Mouse (Mus musculus): ENCODE measurements around the gene Rbm10. TPM values are rescaled to one million over a fixed set of nuclear protein-coding genes. Genes with fewer than 3 reads are reported as not detected.

The Rbm10 gene
- polyA plus RNA-seq (2012; rRNA removed) = 83.1 and 91.0 TPM in 2 replicates

DNA sequence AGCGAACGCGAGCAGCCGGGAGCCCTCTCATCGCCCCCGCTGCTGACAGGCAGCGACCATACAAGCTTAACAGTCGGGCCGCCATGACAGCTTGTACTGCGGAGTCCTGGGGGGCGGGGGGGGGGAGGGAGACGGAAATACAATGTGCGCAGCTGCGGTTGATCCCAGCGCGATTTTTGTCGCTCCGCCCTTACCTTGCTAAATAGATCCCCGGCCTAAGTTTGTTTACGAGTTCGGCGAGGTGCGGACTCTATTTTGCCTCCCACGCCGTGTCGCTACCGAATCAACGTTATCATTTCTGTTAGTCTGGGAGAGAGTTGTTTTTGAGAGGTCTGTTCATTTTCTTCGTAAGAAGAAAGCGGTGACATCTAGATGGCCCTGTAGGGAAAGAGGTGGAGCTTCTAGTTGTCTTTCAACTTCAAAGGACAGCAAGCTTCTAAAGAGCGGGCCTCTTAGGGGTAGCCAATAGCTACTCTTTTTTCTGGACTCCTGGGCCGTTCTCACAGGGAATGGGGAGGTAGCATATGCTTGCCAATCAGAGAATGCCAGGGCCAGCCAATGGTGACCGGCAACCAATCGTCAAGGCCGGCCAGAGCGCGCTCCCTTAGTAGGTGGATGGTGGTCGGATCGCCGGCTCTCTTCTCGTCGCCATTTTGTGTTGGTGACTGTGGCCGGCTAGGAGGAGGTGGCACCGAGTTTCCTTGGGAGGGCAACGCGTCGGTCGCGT lies at the start of gene Rbm10, which contains the start of gene Ndufb11:
TSS of gene Rbm10 (plus strand) at position 328 of the 727 bp plus-strand sequence.
TSS of gene Ndufb11 (minus strand) at position 444 of the 727 bp plus-strand sequence.
- DNase-seq (ENCODE audit: low read depth) = peak; percentile 94
- TF ChIP-seq POLR2A (IDR thresholded peaks at IDR 0.05; ENCODE audit: borderline replicate concordance, extremely low read depth, insufficient read depth, insufficient read length, poor library complexity, severe bottlenecking) (no peak), CTCF (IDR thresholded peaks at IDR 0.05; ENCODE audit: borderline replicate concordance, extremely low read depth, insufficient read depth, insufficient read length) (no peak)

DNA sequence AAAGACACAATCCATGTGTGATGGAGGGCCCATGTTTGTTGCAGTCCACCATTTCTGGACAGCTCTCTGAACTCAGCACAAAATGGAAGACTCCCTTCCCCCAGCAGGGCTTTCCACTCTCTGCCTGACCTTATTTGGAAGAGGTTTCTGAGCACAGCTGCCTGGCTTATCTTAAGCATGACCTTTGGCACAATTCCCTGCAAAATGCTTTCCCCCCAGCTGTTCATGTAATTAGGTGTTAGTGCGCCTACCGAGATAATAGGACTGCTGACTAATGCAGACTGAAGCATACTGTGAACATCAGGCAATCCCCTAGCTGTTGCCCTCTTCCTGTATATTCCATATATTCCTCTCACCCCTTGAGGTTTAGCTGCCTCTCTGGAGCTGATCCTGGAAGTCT lies 46.3 kb upstream of the Rbm10 start:
- TF ChIP-seq CTCF (IDR thresholded peaks at IDR 0.05; ENCODE audit: borderline replicate concordance, extremely low read depth, insufficient read depth, insufficient read length) (no peak), POLR2A (IDR thresholded peaks at IDR 0.05; ENCODE audit: borderline replicate concordance, extremely low read depth, insufficient read depth, insufficient read length, poor library complexity, severe bottlenecking) (no peak)
- peak; percentile 44 for DNase-seq (ENCODE audit: low read depth)

DNA sequence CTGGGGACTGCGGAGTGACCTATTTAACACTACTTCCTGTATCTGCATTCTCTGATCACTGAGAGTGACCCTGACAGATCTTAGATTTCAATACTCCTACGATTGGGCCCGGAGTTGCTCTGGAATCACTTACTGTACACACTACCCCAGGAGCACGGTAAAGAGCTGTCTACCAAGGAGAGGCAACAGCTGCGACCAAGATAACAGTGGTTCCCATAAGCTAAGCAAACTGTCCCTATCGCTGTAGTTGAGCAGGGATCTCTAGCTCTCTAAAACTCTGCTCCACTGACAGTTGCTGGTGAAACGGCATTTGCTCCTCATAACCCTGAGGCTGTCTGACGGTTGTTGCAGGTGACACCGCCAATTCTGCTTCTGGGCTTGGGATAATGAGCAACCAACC lies 44.6 kb upstream of the Rbm10 start:
- TF ChIP-seq CTCF (IDR thresholded peaks at IDR 0.05; ENCODE audit: borderline replicate concordance, extremely low read depth, insufficient read depth, insufficient read length) = no peak
- no peak for TF ChIP-seq POLR2A (IDR thresholded peaks at IDR 0.05; ENCODE audit: borderline replicate concordance, extremely low read depth, insufficient read depth, insufficient read length, poor library complexity, severe bottlenecking)
- DNase-seq (ENCODE audit: low read depth) = no peak

DNA sequence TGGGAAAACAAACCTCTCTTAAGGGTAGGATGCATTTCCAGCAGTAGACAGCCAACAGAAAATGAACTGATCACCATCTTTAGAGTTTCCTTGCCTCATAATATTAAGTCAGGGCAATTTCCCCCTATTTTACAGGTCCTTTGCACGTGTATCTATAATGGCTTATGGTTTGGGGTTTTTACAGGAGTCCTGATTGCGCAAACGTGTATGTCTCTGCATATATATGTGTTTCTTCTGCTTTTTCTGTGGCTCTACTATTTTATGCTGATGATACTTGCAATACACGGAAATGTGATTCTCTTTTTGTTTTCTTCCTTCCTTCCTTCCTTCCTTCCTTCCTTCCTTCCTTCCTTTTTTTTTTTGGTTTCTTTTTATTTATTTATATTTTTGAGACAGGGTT lies 43.4 kb upstream of the Rbm10 start:
- DNase-seq (ENCODE audit: low read depth) = no peak
- TF ChIP-seq CTCF (IDR thresholded peaks at IDR 0.05; ENCODE audit: borderline replicate concordance, extremely low read depth, insufficient read depth, insufficient read length) (no peak), POLR2A (IDR thresholded peaks at IDR 0.05; ENCODE audit: borderline replicate concordance, extremely low read depth, insufficient read depth, insufficient read length, poor library complexity, severe bottlenecking) (no peak)

DNA sequence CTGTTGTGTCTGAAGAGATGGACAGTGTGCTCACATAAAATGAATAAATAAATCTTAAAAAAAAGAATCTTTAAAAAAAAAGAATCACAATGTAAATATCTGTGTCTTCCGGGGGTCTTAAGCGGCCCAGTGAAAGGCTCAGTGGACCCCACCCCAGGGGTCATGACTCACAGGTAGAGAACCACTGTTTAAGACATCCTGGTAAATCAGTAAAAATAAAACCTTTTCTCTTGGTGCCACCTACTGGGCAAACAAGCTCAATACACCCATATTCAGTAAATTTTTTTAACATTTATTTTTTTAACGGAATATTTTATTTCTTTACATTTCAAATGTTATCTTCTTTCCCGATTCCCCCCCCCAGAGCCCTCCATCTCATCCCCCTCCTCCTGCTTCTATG lies 29.3 kb upstream of the Rbm10 start:
- TF ChIP-seq CTCF (IDR thresholded peaks at IDR 0.05; ENCODE audit: borderline replicate concordance, extremely low read depth, insufficient read depth, insufficient read length) (no peak), POLR2A (IDR thresholded peaks at IDR 0.05; ENCODE audit: borderline replicate concordance, extremely low read depth, insufficient read depth, insufficient read length, poor library complexity, severe bottlenecking) (no peak)
- DNase-seq (ENCODE audit: low read depth) = peak; percentile 12

DNA sequence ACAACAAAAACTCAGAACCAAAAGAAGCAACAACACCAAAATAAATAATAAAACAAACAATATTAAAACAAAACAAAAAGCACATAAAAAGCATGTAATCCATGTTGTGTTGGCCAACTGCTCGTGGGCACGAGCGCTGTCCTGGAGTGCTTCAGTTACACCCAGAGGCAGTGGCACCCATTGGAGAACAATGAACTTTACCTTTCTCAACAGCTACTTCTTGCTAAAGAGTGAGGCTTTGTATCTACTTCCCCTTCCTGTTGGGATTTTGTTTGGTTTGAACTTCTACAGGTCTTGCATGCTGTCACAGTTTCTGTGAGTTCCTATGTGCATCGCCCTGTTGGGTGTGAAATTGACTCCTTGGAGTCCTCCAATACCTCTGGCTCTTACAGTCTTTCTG lies 8.8 kb upstream of the Rbm10 start:
- DNase-seq (ENCODE audit: low read depth) = no peak
- TF ChIP-seq CTCF (IDR thresholded peaks at IDR 0.05; ENCODE audit: borderline replicate concordance, extremely low read depth, insufficient read depth, insufficient read length) (no peak), POLR2A (IDR thresholded peaks at IDR 0.05; ENCODE audit: borderline replicate concordance, extremely low read depth, insufficient read depth, insufficient read length, poor library complexity, severe bottlenecking) (no peak)

DNA sequence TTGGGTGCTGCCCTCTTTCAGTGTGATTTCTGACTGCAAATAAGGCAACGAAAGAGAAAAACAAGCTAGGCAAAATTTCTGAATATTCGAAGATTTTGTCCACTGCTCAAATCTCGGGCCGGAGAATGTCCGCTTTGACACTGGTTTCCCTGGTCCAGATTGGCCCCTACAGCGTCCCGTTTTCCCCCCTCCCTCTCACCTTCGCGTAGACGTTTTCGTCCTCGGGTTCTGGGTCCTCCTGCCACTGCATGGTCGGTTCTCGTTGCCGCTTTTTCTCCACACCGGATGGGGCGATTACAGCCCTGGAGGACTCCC lies 485 bp upstream of the Rbm10 start:
- TF ChIP-seq CTCF (IDR thresholded peaks at IDR 0.05; ENCODE audit: borderline replicate concordance, extremely low read depth, insufficient read depth, insufficient read length) (no peak), POLR2A (IDR thresholded peaks at IDR 0.05; ENCODE audit: borderline replicate concordance, extremely low read depth, insufficient read depth, insufficient read length, poor library complexity, severe bottlenecking) (no peak)
- DNase-seq (ENCODE audit: low read depth) = no peak

DNA sequence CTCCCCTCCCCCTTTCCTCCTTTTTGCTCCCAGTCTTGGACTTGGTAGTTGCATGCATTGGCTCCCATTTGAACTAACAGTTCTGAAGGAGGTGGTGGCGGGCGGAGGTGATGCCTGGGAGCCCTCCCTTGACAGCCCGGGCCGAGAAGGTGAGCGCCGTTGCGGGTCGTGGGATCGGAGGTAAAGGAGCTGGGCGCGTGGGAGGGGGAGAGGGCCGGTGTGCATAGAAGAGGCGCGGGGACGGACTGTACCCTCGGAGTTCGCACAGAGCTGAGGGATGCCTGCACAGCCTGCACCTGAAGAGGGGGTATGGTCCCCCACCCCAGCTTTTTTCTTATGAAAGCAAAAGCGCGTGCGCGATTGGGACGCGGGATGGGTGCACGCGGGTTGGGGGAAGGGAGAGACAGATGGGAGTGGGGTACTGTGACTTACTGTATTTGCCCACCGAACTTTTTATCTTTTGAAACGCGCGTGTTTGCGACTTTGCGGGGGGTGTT lies 648 bp downstream of the Rbm10 start:
- peak; percentile 76 for DNase-seq (ENCODE audit: low read depth)
- TF ChIP-seq POLR2A (IDR thresholded peaks at IDR 0.05; ENCODE audit: borderline replicate concordance, extremely low read depth, insufficient read depth, insufficient read length, poor library complexity, severe bottlenecking) = peak; percentile 15; the same call in 1 of the 2 replicates
- TF ChIP-seq CTCF (IDR thresholded peaks at IDR 0.05; ENCODE audit: borderline replicate concordance, extremely low read depth, insufficient read depth, insufficient read length) = no peak

DNA sequence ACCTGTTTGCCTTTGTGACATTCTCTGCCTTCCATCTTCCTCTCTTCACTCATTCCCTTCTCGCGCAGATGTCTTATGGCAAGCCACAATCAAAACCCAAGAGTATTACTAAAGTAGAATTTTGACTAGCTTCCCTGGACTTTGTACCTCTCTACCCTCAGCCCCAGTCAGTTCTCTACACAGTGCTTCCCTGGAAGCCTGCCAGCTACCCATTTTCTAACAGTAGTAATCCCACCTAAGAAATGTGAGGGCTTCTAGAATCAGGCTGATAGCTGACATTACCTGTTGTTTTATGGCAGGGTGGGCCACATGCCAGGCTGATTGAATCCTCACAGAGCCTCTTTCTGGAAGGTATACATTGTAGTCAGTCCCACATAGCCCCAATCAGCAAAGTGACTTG lies 20.8 kb downstream of the Rbm10 start:
- TF ChIP-seq POLR2A (IDR thresholded peaks at IDR 0.05; ENCODE audit: borderline replicate concordance, extremely low read depth, insufficient read depth, insufficient read length, poor library complexity, severe bottlenecking) (no peak), CTCF (IDR thresholded peaks at IDR 0.05; ENCODE audit: borderline replicate concordance, extremely low read depth, insufficient read depth, insufficient read length) (no peak)
- no peak for DNase-seq (ENCODE audit: low read depth)

DNA sequence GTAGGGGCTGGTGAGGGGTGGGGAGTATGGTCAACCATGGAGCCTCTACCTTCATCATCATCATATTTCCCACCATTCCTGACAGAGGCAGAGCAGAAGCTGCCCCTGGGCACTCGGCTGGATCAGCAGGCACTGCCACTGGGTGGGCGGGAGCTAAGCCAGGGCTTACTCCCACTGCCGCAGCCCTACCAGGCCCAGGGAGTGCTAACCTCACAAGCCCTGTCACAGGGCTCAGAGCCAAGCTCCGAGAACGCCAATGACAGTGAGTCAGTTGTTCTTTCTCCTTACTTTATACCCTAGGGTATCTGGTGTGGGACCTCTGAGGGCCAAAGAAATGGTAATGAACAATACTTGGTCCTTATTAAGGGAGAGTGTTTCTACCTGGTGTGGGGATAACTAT lies 27.5 kb downstream of the Rbm10 start:
- TF ChIP-seq CTCF (IDR thresholded peaks at IDR 0.05; ENCODE audit: borderline replicate concordance, extremely low read depth, insufficient read depth, insufficient read length) (no peak), POLR2A (IDR thresholded peaks at IDR 0.05; ENCODE audit: borderline replicate concordance, extremely low read depth, insufficient read depth, insufficient read length, poor library complexity, severe bottlenecking) (no peak)
- no peak for DNase-seq (ENCODE audit: low read depth)

DNA sequence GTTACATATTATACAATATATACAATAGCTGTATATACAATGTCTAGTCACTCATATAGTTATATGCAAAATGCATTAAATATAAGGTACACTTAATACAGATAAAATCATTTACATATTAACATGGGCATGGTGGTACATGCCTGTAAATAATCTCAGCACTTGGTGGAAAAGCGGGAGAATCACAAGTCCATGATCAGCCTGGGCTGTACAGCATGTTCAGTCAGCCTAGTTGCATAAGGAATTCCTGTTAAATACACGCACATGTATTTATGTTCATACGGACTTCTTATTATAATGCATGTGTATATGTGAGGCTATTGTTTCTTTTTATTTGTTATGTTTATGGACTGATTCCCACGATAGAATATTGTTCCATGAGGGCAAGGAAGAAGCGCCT lies 40.3 kb downstream of the Rbm10 start:
- DNase-seq (ENCODE audit: low read depth) = no peak
- TF ChIP-seq CTCF (IDR thresholded peaks at IDR 0.05; ENCODE audit: borderline replicate concordance, extremely low read depth, insufficient read depth, insufficient read length) = no peak
- TF ChIP-seq POLR2A (IDR thresholded peaks at IDR 0.05; ENCODE audit: borderline replicate concordance, extremely low read depth, insufficient read depth, insufficient read length, poor library complexity, severe bottlenecking) = no peak

DNA sequence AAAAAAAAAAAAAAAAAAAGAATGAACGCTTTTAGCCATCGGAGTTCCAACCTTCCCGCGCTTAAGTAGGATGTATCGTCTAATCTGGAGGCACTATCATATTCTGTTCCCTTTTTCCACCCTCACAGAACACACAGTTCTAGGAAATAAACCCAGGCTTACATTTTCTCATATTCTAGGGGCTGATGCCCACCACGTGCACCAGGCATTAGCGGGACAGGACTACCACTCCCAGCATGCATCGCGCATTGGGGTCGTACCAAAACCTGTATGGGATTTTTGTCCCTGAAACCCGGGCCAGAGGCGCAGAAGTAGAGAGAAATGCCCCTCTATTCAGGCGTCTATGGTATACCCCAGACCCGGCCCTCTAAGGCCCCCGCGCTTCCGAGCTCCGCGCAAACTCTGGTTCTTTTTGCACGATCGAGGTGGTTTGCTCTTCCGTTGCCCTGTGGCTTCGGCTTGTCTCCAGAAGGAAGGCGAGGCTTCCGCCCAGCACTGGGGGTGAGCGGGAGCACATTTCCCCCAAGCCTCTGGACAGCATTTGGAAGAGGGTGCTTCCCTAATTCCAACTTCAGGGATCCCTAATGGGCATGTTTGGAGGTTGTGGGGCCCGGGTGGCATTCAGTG lies 40.8 kb downstream of the Rbm10 start, which contains the start of gene Uba1:
TSS of gene Uba1 (plus strand) at position 301 of the 627 bp plus-strand sequence.
- TF ChIP-seq CTCF (IDR thresholded peaks at IDR 0.05; ENCODE audit: borderline replicate concordance, extremely low read depth, insufficient read depth, insufficient read length) (no peak), POLR2A (IDR thresholded peaks at IDR 0.05; ENCODE audit: borderline replicate concordance, extremely low read depth, insufficient read depth, insufficient read length, poor library complexity, severe bottlenecking) (no peak)
- peak; percentile 96 for DNase-seq (ENCODE audit: low read depth)
